Mouse (Mus musculus) right cerebral cortex, postnatal 25 days (tissue): ENCODE data around the gene Pakap.
A peak's percentile ranks its signal among the peaks of the same experiment; 100 is the strongest.

Source experiments
- DNase-seq: peaks from one replicate; pipeline ENCODE4 v3.0.0; 2022

Gene Pakap

DNA sequence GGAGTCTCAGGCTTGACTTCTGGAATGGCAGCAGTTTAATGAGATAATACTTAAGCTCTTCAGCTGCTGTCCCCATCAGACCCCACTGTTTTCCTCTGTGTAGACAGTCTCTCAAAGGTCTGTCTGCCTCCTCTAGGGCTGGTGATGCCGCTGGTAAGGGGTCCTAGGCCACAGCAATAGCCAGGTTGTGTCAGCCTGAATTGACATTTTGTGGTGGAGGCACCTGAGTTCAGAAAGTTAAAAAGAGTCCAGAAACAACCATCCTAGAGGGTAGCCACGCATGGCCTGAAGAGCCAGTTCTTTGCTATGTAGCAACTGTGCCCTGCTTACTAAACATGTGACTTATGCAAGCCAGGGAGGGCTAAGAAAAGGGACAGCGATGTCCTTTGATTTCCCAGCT is 279.7 kb downstream of the Pakap start:
- DNase-seq: no peak

DNA sequence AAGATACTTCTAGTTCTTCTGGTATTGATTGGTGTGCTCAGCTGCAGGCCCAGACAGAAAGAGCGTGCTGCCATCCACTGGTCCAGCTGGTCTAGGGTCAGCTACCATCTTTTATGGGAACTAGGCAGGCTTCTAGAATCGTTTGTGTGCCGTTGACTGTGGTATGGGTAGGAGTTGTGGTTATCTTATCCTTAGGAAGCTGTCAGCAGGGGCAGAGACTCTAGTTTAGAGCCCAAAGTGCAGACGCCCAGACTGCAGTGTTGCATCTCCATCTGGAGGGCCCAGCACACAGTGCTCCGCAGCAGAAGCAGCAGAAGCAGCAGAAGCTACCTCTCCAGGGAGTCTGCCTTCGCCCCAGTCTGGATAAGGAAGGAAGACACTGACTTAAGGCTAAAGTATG is 281.5 kb downstream of the Pakap start:
- DNase-seq: no peak

DNA sequence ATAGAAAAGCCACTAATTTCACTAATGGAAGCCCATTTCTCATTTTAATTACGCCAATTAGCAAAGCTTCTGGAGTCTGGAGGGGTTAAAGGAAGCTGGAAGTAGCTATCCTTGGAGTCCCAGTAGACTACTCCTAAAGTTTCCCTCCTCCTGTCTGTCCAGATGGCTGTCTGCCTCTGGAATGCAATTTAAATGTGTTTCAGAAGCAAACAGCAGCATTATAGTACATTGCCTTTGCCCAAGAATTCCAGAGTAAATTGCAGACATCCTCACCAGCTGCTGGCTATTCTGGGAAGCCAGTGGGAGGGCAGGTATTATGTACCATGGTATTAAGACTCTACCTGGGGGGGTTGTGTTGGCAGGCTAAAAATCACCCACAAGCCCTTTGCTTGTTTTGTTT is 283.8 kb downstream of the Pakap start:
- no peak for DNase-seq

DNA sequence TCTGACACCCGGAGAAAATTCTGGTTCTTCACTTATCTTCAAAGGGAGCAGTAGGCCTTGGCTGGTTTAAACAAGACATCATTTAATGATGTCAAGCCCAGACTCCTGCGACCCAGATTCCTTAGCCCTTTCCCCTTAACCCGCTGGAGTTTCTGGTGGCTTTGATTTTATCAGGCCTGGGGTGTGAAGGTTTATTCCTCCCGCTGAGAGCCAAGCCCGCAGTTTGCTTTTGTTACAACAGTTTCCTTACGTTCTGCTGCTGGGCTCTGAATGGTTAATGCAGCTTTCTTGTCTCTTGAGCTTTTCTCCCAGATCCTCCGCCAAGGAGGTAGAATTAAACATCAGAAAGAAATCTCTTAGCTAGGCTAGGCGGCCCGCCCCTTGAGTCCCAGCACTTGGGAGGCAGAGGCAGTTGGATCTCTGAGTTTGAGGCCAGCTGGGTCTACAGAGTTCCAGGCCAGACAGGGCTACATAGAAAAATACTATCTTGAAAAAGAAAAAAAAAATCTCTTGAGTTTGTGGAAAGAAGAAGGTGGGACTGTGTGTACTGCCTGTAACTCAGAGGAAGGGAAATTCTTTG is 284.6 kb downstream of the Pakap start:
- DNase-seq: no peak

DNA sequence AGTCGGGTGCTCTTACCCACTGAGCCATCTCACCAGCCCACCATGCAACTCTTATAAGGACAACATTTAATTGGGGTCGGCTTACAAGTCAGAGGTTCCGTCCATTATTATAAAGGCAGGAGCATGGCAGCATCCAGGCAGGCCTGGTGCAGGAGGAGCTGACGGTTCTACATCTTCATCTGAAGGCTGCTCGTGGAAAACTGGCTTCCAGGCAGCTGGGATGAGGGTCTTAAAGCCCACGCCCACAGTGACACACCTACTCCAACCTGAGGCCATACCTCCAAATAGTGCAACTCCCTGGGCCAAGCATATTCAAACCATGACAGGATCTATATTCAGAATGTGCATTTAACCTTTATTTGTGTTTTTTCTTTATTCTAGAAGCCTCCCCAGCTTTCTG is 286.2 kb downstream of the Pakap start:
- DNase-seq: no peak

DNA sequence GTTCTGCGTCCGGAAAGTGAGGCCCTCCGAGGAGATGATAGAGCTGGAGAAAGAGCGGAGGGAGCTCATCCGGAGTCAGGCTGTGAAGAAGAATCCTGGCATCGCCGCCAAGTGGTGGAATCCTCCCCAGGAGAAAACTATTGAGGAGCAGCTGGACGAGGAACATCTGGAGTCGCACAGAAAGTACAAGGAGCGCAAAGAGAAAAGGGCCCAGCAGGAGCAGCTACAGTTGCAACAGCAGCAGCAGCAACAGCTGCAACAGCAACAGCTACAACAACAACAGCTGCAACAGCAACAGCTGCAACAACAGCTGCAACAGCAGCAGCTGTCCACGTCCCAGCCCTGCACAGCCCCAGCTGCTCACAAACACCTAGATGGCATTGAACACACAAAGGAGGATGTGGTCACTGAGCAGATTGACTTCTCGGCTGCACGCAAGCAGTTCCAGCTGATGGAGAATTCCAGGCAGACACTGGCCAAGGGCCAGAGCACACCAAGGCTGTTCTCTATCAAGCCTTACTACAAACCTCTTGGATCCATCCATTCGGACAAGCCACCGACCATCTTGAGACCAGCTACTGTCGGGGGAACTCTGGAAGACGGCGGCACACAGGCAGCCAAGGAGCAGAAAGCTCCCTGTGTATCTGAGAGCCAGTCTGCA is 287.4 kb downstream of the Pakap start:
- DNase-seq: no peak

DNA sequence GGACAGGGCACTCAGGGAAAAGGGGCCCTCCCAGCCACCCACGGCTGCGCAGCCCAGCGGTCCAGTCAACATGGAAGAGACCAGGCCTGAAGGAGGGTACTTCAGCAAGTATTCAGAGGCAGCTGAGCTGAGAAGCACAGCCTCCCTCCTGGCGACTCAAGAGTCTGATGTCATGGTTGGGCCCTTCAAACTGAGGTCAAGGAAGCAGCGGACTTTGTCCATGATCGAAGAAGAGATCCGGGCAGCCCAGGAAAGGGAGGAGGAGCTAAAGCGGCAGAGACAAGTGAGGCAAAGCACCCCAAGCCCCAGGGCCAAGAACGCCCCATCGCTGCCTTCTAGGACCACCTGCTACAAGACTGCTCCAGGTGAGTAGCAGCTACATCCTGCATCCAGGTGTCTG is 288.7 kb downstream of the Pakap start:
- DNase-seq: no peak

DNA sequence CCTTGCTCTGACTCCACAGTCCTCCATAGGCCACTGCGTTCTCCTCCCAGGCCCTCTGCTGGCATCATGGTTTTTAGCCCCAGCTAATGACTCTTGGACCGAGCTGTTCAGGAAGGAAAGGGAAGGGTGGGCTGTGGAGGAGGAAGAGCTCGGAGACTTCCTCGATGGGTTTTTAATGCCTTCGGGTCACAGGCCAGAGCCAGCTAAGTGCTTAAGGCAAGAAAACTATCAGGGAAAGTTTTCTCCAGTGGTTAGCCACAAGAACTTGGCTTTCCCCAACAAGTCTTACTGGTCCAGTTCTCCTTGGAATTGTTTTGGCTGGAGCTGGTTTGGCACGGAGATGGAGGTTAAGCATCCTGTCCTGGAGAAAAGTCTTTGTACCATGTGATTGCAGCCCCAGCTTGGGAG is 292.2 kb downstream of the Pakap start:
- no peak for DNase-seq

DNA sequence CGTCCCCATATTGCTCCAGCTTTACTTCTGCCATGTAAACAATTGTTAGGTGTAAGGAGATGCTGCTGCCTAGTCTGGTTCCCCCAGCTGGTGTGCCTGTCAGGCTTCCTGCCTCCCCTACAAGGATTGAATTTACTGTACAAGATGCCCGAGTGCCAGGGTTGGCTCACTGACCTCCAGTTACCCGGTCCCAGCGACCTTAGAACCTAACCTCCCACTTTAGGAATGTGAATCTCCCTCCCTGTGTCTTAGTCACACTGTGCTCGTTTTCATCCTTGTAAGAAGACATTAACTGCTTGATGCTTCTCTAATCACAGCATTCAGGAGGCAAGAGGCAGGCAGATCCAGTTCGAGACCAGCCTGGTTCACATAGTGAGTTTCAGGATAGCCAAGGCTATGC is 293.2 kb downstream of the Pakap start:
- no peak for DNase-seq

DNA sequence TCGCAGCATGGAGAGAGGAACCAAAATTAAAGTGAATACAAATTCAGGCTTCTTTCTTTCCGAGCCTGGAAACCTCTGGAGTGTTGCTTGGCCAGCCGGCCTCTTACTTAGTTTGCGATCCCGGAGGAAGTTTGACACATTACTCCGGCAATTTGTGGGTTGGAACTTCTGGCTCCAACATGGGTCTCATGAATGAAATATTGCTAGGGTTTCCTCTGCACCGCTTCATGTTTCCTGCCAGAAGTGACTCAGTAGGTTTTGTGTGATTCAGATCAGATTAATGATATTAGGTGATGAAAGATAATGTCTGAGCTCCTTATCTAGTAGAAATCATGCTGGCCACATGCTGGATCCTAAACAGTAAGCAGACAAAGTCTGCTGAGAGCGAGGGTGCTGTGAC is 293.9 kb downstream of the Pakap start:
- no peak for DNase-seq

DNA sequence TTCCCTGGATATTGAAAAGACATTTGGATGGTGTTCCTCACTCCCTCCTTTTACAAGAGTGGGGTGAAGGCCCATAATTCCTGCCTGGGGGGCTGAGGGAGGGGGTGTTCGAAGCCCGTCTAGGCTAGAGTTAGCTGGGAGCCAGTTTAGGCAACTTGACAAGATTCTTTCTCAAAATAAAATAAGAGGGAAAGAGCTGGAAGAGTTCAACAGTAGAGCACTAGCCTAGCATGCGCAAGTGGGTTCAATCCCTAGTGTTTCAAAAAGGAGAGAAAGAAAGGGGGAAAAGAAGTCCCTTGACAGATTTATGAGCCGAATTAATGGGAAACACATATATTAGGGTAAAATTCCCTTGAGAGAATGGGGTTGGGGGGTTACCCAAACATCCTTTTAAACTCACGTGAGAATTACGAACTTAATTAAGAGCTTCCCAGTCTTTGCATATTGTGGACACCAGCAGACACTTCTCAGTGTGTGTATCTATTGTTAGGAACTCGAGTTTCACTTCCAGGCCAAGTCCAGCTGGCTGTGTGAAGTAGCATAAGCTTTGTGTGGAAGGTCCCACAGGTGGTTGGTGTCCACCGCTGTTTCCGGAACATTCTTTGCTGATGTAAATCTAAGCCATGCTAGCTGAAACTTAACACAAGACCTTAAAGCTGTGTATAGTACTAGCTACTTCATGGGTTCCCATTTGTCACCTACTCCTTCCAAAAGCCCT is 294.4 kb downstream of the Pakap start:
- DNase-seq: no peak

DNA sequence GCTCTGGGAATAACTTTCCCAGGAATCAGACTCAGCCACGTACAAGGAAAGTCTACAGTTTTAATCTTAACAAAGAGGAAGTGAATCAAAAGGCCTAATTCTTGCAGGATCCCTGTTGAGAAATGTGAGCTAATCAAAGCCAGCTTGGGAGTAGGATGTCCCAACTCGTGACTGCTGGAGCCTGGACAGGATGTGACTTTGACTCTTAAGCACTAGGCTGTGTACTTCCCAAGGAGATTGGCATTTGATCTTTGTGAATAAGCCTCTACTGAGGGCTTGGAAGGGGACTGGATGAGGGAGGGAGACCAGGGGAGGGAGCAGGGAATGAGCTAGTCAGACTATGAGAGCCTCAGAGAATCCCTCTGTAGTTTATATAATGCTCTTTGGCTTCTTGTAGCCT is 298.1 kb downstream of the Pakap start:
- DNase-seq: no peak

DNA sequence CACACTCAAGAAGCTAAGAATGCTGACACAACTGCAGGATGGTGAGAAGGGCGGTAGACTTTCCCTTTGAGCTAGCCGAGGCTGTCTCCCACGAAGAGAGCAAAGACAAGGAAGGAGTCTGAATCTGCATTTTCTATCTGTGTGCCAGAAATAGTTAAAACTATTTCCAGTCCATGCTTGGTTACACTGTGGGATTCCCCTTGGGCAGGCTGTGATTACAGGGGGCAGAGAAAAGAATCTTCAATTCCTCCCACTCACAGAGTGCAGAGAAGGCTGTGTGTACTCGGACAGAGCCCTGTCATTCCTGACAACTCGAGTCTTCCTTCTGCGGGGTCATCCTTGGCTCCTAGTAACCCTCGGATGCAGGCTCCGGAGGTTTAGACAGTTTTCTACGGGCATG is 299.0 kb downstream of the Pakap start:
- no peak for DNase-seq

DNA sequence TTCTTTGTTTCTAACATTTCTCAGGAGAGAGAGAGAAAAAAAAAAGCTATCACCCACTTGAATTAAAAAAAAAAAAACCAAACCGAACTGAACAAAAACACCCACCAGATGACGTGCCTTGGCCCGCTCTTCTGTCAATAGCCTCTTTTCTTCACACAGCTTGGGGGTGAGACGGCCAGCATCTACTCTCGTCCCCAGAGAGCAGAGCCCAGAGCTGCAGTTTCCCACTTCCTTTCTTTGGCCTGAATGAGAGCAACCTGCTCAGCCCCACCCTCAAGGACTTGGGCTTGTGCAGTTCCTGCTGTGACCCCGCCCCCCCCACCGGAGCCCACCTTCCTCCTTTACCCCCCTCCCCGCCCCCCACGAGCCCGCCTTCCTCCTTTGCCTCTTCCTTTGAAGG is 299.5 kb downstream of the Pakap start:
- DNase-seq: no peak

DNA sequence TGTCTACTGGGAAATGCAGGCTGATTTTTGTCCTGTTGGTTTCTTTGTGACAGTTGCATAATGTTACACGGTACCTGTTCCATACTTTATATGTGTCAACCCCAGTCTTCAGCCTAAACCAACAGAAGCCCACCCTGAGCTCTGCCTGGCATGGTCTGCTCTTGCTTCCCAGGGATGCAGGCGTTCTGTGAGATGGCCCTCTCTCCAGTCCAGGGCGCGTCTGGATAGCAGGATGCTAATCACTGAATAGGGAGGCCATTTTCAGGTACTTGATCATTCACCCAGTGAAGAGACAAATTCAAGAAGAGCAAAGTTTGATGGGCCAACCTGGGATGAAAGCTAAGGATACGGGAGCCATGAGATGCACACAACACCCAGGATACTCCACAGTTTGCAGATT is 311.2 kb downstream of the Pakap start:
- no peak for DNase-seq

DNA sequence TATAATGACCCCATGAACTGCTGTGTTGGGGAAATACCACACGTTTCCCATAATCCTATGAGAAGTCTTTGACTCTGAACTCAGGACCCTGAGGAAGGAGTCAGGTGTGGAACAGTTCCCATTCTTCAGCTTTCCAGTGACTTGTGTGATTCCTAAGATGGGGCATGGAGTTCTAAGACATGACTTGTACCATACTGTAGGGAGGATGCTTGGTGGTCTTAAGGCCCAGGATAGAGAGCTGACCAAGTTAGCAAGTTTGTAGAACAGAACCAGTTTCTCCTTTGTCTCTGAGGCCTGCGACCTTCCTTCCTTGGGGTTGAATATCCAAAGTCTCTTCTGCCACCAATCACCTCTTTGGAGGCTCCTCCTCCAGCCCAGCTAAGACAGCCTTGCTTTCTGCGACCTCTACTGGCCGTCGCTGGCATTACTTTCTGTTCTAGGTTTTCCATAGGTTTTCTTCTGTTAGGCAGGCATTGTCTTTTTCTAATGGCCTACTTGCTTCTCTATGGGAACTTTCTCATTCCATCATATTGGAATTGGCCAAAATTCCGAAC is 311.9 kb downstream of the Pakap start:
- peak; percentile 71 for DNase-seq

DNA sequence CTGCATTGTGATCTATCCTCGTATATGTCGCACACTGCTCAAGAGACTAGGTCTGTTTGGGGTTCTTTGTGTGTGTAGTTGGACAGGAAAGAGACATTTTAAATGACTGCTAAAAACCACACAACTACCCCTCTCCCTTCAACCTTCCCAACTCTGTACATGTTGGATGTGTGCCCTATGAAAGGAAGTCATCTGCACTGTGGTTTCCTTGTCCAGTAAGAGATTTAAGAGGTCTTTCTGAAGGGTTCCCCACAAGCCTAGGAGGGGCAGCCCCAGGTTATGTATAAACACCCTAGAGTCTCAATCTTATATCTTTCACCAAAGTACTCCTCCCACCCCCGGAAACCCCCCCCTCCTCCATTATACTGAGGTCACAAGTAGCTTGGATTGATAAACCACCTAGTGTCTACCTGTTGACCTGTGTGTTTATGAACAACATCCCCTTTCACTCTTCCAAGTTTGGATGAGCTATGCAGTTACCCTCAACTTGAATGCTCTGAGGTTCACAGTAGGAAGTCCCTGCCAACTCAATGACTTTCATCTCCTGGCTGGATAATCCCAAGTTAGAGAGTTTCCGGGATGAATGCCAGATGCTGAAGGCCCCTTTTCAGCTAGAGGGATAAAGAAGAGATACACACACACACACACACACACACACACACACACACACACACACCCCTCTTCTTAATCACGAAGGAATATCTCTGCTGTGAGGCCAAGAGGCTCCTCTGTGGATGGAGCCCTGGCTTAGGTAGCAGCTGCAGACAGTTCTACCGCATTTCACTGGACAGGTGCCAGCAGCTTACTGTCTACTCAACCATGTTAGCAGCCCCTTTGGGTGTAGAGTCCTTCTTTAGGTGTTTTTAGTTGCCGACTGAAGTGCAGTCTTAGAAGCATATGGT is 315.8 kb downstream of the Pakap start:
- DNase-seq: no peak

DNA sequence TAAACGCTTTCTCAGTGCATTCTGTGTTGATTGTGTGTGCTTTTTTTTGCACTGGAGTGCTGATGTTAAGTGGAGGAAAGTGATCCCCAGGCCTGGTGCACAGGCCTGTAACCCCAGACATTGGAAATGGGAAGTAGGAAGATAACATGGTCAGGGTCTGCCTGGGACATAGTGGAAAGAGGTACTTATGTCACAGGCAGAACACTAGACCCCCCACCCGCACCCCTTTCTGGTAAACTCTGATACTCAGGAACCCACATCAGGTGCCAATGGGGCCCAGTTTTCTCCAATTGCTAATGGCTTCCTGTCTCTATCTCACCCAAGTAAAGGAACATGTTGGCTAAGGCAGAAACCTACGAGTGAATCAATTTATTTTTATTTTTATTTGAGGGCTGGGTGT is 316.5 kb downstream of the Pakap start:
- no peak for DNase-seq

DNA sequence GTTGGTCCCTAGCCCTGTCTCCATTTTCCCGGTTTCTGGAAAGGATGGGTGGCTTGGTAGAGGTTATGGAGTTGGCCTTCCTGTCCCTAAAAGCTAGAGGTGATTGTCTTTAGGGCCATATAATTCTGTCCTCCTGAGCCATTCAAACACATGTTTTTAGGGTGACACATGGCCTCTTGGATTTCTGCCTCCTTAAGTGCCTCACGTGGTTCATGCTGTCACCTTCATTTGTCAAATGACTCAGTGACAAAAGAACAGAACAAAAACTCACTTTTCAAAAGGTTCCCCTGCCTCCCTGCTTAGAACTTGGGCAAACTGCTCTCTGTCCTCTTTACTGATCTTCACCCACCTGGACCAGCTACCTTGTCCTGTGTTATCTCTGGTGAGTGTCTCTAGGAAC is 317.2 kb downstream of the Pakap start:
- DNase-seq: no peak

DNA sequence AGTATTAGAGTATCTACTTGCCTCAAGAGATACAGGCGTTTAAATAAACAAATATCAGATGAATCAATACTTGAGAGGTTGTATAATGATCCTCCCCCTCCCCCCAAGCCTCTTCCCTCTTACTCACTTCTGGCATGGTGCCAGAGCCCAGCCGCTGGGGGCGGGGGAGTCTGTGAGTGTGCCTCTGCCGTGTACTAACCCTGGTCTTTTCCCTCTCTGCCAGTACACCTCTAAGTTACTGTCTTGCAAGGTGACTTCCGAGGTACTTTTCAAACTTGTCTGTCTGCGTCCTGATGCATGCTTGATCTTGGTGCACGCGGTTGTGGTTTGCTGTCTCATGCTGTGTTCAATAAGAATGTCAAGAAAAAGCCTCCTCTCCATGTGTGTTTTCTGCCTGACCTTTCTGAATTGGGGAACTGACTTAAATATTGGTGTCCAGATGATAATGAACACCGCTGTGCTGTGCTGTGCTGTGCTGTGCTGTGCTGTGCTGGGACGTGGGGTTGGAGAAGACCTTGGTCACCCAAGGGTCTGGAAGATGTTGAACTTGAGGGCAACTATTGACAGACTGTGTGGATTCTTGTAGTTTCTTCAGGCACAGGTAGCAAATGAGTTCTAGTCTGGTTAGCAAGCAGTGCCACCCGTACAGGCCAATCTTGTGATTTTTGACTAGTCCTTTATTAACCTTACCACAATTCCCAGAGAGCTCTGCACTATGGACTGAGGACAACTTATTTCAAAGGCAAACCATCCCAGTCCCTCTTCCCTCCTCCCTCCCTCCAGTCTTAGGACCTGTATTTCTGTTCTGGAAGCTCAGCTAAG is 318.3 kb downstream of the Pakap start:
- DNase-seq: no peak

DNA sequence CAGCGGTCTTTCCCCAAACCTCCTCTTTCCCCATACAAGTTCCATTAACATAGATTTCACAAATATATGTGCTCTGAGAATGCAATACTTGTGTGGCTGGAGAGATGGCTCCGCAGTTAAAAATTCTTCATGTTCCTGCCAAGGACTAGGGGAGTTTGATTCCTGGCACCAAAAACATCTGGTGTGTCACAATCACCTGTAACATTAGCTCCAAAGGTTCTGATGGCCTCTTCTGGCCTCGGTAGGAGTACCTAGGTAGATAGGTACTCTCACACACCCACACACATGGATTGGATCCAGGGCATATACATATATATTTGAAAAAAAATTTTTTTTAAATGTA is 318.9 kb downstream of the Pakap start:
- DNase-seq: no peak

DNA sequence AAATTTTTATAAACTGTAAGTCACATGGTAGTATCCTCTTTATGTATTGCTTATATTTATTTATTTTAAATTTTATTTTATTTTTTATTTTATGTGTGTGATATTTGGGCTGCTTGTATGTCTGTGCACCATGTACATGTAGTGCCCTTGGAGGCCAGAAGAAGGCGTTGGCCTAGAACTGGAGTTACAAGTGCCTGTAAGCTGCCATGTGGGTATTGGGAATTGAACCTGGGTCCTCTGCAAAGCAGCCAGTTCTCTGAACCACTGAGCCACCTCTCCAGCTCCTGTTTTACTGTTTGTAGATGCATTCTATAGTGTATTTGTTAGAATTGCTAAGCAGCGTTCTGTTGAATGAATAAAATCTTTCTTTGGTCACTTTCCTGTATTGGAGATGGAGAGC is 320.3 kb downstream of the Pakap start:
- DNase-seq: no peak
